11 mouse cellular contexts compared by ENCODE assay signal in genomic region chr4:101551425-101551824, GRCm38 (mm10). TPM values are rescaled to one million over a fixed set of nuclear protein-coding genes. Genes with fewer than 3 reads are reported as not detected.
A peak's percentile ranks its signal among the peaks of the same experiment; 100 is the strongest.
DNase-seq lines count a peak whose midpoint lies in the region; ATAC-seq lines count a peak whose summit lies in the region.
"Had no signal": no experiment of that assay in that cellular context is flagged by ENCODE, and none has a peak within 500 bp of the region (broad histone marks: within the 10 kb centered on the region; RNA-seq: fewer than 3 reads in every experiment).

No protein-coding gene starts in this region.

- H3K4me2 ChIP-seq in neural tube, embryonic 11.5 days (ENCODE audit: low read depth): peak overlapping the region; percentile 64
- H3K4me2 ChIP-seq in hindbrain, embryonic 11.5 days (replicated peaks; ENCODE audit: low read depth, low read length): 0 out of 2 replicates have a peak overlapping the region, but pooled peaks have one; percentile 8
- H3K4me2 ChIP-seq in midbrain, embryonic 12.5 days (replicated peaks): peak overlapping the region; percentile 90
- peak overlapping the region; percentile 64 for H3K4me2 ChIP-seq in neural tube, embryonic 15.5 days
- no peak overlapping the region for H3K4me2 ChIP-seq in liver, embryonic 12.5 days
- no peak overlapping the region for H3K4me2 ChIP-seq in heart, embryonic 12.5 days

- H3K9me3 ChIP-seq in neural tube, embryonic 11.5 days (ENCODE audit: control insufficient read depth, low read length): no peaks in the 10 kb centered on the region
- H3K9me3 ChIP-seq in hindbrain, embryonic 11.5 days (ENCODE audit: control insufficient read depth, low read length): no peaks in the 10 kb centered on the region
- no peaks in the 10 kb centered on the region for H3K9me3 ChIP-seq in midbrain, embryonic 12.5 days
- no peaks in the 10 kb centered on the region for H3K9me3 ChIP-seq in neural tube, embryonic 15.5 days (replicated peaks)
- H3K9me3 ChIP-seq in liver, embryonic 12.5 days (replicated peaks): no peaks in the 10 kb centered on the region
- H3K9me3 ChIP-seq in heart, embryonic 12.5 days (replicated peaks): no peaks in the 10 kb centered on the region
- H3K9me3 ChIP-seq: limb, embryonic 15.5 days had no signal

- ATAC-seq in neural tube, embryonic 11.5 days (ENCODE audit: insufficient read depth, low FRiP score, low TSS enrichment): no peak
- no peak for ATAC-seq in hindbrain, embryonic 11.5 days (ENCODE audit: low FRiP score)
- ATAC-seq in midbrain, embryonic 12.5 days (ENCODE audit: low FRiP score, low read depth): no peak
- ATAC-seq in neural tube, embryonic 15.5 days (ENCODE audit: low FRiP score): no peak
- no peak for ATAC-seq in liver, embryonic 12.5 days
- no peak for ATAC-seq in heart, embryonic 12.5 days (ENCODE audit: insufficient number of reproducible peaks, low FRiP score)

- H3K27me3 ChIP-seq in neural tube, embryonic 11.5 days (ENCODE audit: control insufficient read depth, insufficient read depth, low read length): 0 out of 2 replicates have a peak, but pooled peaks cover 3% of the 10 kb centered on the region
- peaks cover 4% of the 10 kb centered on the region; the same call in 1 of the 2 replicates for H3K27me3 ChIP-seq in hindbrain, embryonic 11.5 days (ENCODE audit: control insufficient read depth, insufficient read depth, low read length)
- H3K27me3 ChIP-seq in midbrain, embryonic 12.5 days: peaks cover 33% of the 10 kb centered on the region
- H3K27me3 ChIP-seq in neural tube, embryonic 15.5 days (replicated peaks): no peaks in the 10 kb centered on the region
- H3K27me3 ChIP-seq in liver, embryonic 12.5 days (replicated peaks): peaks cover 32% of the 10 kb centered on the region
- H3K27me3 ChIP-seq in heart, embryonic 12.5 days (replicated peaks): peaks cover 35% of the 10 kb centered on the region

- no peak overlapping the region for H3K27ac ChIP-seq in neural tube, embryonic 11.5 days (ENCODE audit: low read depth, low read length)
- H3K27ac ChIP-seq in hindbrain, embryonic 11.5 days (ENCODE audit: low read depth, low read length): no peak overlapping the region
- H3K27ac ChIP-seq in midbrain, embryonic 12.5 days (replicated peaks): no peak overlapping the region
- peak overlapping the region; percentile 94 for H3K27ac ChIP-seq in neural tube, embryonic 15.5 days (replicated peaks)
- H3K27ac ChIP-seq in liver, embryonic 12.5 days: no peak overlapping the region
- no peak overlapping the region for H3K27ac ChIP-seq in heart, embryonic 12.5 days (ENCODE audit: poor library complexity, severe bottlenecking)
- H3K27ac ChIP-seq: limb, embryonic 15.5 days had no signal

- no peak for DNase-seq in neural tube, embryonic 11.5 days (ENCODE audit: low spot score)
- DNase-seq in neural tube, embryonic 10.5 days (ENCODE audit: extremely low spot score, low spot score): no peak
- peak; percentile 10 for DNase-seq in hindbrain, embryonic 11.5 days (ENCODE audit: low spot score)
- no peak for DNase-seq in heart, postnatal 4 days

- no peaks in the 10 kb centered on the region for H3K4me1 ChIP-seq in neural tube, embryonic 11.5 days (ENCODE audit: control insufficient read depth, insufficient read depth, low read length)
- no peaks in the 10 kb centered on the region for H3K4me1 ChIP-seq in hindbrain, embryonic 11.5 days (replicated peaks; ENCODE audit: control insufficient read depth, insufficient read depth, low read length)
- H3K4me1 ChIP-seq in midbrain, embryonic 12.5 days: peaks cover 4% of the 10 kb centered on the region
- peaks cover 28% of the 10 kb centered on the region for H3K4me1 ChIP-seq in neural tube, embryonic 15.5 days
- 0 out of 2 replicates have a peak, but pooled peaks cover 6% of the 10 kb centered on the region for H3K4me1 ChIP-seq in liver, embryonic 12.5 days
- peaks cover 12% of the 10 kb centered on the region for H3K4me1 ChIP-seq in heart, embryonic 12.5 days (replicated peaks)

- H3K36me3 ChIP-seq in neural tube, embryonic 11.5 days (ENCODE audit: control insufficient read depth, insufficient read depth, low read length): no peaks in the 10 kb centered on the region
- no peaks in the 10 kb centered on the region for H3K36me3 ChIP-seq in hindbrain, embryonic 11.5 days (ENCODE audit: control insufficient read depth, insufficient read depth, low read length)
- H3K36me3 ChIP-seq in midbrain, embryonic 12.5 days: no peaks in the 10 kb centered on the region
- H3K36me3 ChIP-seq in neural tube, embryonic 15.5 days: no peaks in the 10 kb centered on the region
- H3K36me3 ChIP-seq in liver, embryonic 12.5 days: no peaks in the 10 kb centered on the region
- no peaks in the 10 kb centered on the region for H3K36me3 ChIP-seq in heart, embryonic 12.5 days
- H3K36me3 ChIP-seq: limb, embryonic 15.5 days had no signal

- no peak overlapping the region for H3K9ac ChIP-seq in neural tube, embryonic 11.5 days (ENCODE audit: low read length)
- H3K9ac ChIP-seq in hindbrain, embryonic 11.5 days (ENCODE audit: low read depth, low read length): peak overlapping the region; percentile 56; the same call in 1 of the 2 replicates
- no peak overlapping the region for H3K9ac ChIP-seq in midbrain, embryonic 12.5 days (replicated peaks)
- H3K9ac ChIP-seq in neural tube, embryonic 15.5 days (replicated peaks): peak overlapping the region; percentile 58; the same call in 1 of the 2 replicates
- no peak overlapping the region for H3K9ac ChIP-seq in liver, embryonic 12.5 days
- H3K9ac ChIP-seq in heart, embryonic 12.5 days: no peak overlapping the region
- H3K9ac ChIP-seq: limb, embryonic 15.5 days had no signal

- H3K4me3 ChIP-seq in neural tube, embryonic 11.5 days (ENCODE audit: low read depth, low read length): peak overlapping the region; percentile 39; the same call in 1 of the 2 replicates
- H3K4me3 ChIP-seq in hindbrain, embryonic 11.5 days (ENCODE audit: low read depth, low read length): no peak overlapping the region; the same call in 1 of the 2 replicates
- H3K4me3 ChIP-seq in midbrain, embryonic 12.5 days: peak overlapping the region; percentile 59
- H3K4me3 ChIP-seq in neural tube, embryonic 15.5 days (replicated peaks): peak overlapping the region; percentile 56
- H3K4me3 ChIP-seq in liver, embryonic 12.5 days: no peak overlapping the region
- H3K4me3 ChIP-seq in heart, embryonic 12.5 days: no peak overlapping the region
- H3K4me3 ChIP-seq: myocyte had no signal

- WGBS in neural tube, embryonic 11.5 days: 21% methylated on average over 4 of the region's 4 CpGs
- WGBS in hindbrain, embryonic 11.5 days: 21% methylated on average over 4 of the region's 4 CpGs
- 16% methylated on average over 4 of the region's 4 CpGs for WGBS in midbrain, embryonic 12.5 days
- WGBS in neural tube, embryonic 15.5 days: 22% methylated on average over 4 of the region's 4 CpGs
- WGBS in liver, embryonic 12.5 days (ENCODE audit: insufficient replicate concordance): 22% methylated on average over 4 of the region's 4 CpGs
- WGBS in heart, embryonic 12.5 days: 22% methylated on average over 4 of the region's 4 CpGs

RNA-seq across cellular contexts. Expression of gene Dnajc6, which starts 55.0 kb away (rescaled TPM):
- polyA plus RNA-seq in neural tube, embryonic 11.5 days (2014; fragmentation: Nextera tagmentation; extraction: Ambion mirVana): 9.1 and 9.7 TPM in 2 replicates
- polyA plus RNA-seq in hindbrain, embryonic 11.5 days (2014; fragmentation: Nextera tagmentation; extraction: Ambion mirVana): 6.0 and 6.9 TPM in 2 replicates
- 10.7 and 11.7 TPM in 2 replicates for polyA plus RNA-seq in midbrain, embryonic 12.5 days (2016; fragmentation: Nextera tagmentation; extraction: Ambion mirVana)
- 51.7 and 57.4 TPM in 2 replicates for polyA plus RNA-seq in neural tube, embryonic 15.5 days (2015; fragmentation: Nextera tagmentation; extraction: Ambion mirVana)
- polyA plus RNA-seq in liver, embryonic 12.5 days (2016; fragmentation: Nextera tagmentation; extraction: Ambion mirVana): 0.02 and 0.10 TPM in 2 replicates
- under 1 TPM; 0.48 to 0.52 TPM for total RNA-seq in heart, postnatal 4 days (2021)
- 0.26 and 0.45 TPM in 2 replicates for polyA plus RNA-seq in heart, embryonic 12.5 days (2016; fragmentation: Nextera tagmentation; extraction: Ambion mirVana)
- polyA plus RNA-seq: C2C12 had no signal

Comparison
In these comparisons a context has a peak if more than half of its experiments do, and no peak if none do; other contexts are left out.
1. H3K9ac ChIP-seq: peak in hindbrain, embryonic 11.5 days (single experiment) and neural tube, embryonic 15.5 days (single experiment); none in neural tube, embryonic 11.5 days (single experiment), midbrain, embryonic 12.5 days (single experiment), liver, embryonic 12.5 days (single experiment) and heart, embryonic 12.5 days (single experiment).
2. H3K4me2 ChIP-seq: peak in neural tube, embryonic 11.5 days (single experiment), hindbrain, embryonic 11.5 days (single experiment), midbrain, embryonic 12.5 days (single experiment) and neural tube, embryonic 15.5 days (single experiment); none in liver, embryonic 12.5 days (single experiment) and heart, embryonic 12.5 days (single experiment).
3. H3K4me3 ChIP-seq: peak in neural tube, embryonic 11.5 days (single experiment), midbrain, embryonic 12.5 days (single experiment) and neural tube, embryonic 15.5 days (single experiment); none in hindbrain, embryonic 11.5 days (single experiment), liver, embryonic 12.5 days (single experiment) and heart, embryonic 12.5 days (single experiment).